Mouse (Mus musculus) E14TG2a.4 (cell line): Measurements from ENCODE around the gene Tex36.

ENCODE experiments used
- CTCF ChIP-seq: conservative IDR thresholded peaks from 2 replicates; pipeline ENCODE4 v1.5.1; 2014; ENCODE audit warnings: low read length
- NANOG ChIP-seq: IDR thresholded peaks from 2 replicates; pipeline ENCODE4 v1.6.1; 2014; ENCODE audit warnings: borderline replicate concordance, low read length, mixed read lengths

- TF ChIP-seq CTCF (no peak), NANOG (no peak)
Measured at GRCm38 (mm10) chr7:133537366-133537765, 64.6 kb downstream of the Tex36 start.
